Mouse (Mus musculus): ENCODE results near the gene Dscaml1. TPM values are rescaled to one million over a fixed set of nuclear protein-coding genes. Genes with fewer than 3 reads are reported as not detected.

The Dscaml1 gene
- total RNA-seq, 1 experiment: 1.3 TPM

- in situ Hi-C loops (cut with MboI; ENCODE audit: low sequenced_read_pairs in 2 of 2, unreplicated experiment in 2 of 2): no loop called here
- TF ChIP-seq ZNF384 (IDR thresholded peaks at IDR 0.05; ENCODE audit: low read depth, low read length) (no peak), MAFK (IDR thresholded peaks at IDR 0.05; ENCODE audit: insufficient read depth, low read depth, low read length) (no peak), ZC3H11A (IDR thresholded peaks at IDR 0.05; ENCODE audit: borderline replicate concordance, low read depth, low read length) (no peak), CHD2 (IDR thresholded peaks at IDR 0.05; ENCODE audit: low read depth, low read length) (no peak), HCFC1 (IDR thresholded peaks at IDR 0.05; ENCODE audit: borderline replicate concordance, insufficient read depth, low read length) (no peak)
- Histone ChIP-seq H3K9ac (ENCODE audit: insufficient read depth, low read depth, low read length, poor library complexity, severe bottlenecking) (no peak overlapping the region), H3K4me1 (ENCODE audit: control insufficient read depth in 2 of 2, insufficient read depth in 2 of 2, low read length in 2 of 2, poor library complexity in 1 of 2) (no peaks in the 10 kb centered on the region), H3K4me3 (ENCODE audit: insufficient read depth in 1 of 2, low read depth in 1 of 2, low read length in 2 of 2, poor library complexity in 1 of 2, severe bottlenecking in 1 of 2) (no peak overlapping the region), H3K9me3 (ENCODE audit: control insufficient read depth, insufficient read depth, low read depth, low read length) (no peaks in the 10 kb centered on the region), H3K27ac (ENCODE audit: insufficient read depth, low read depth, low read length, poor library complexity, severe bottlenecking) (no peak overlapping the region), H3K36me3 (ENCODE audit: control insufficient read depth, insufficient read depth, low read length, poor library complexity, severe bottlenecking) (no peaks in the 10 kb centered on the region)
- DNase-seq (ENCODE audit: low read depth, low spot score): no peak
Measured at GRCm38 (mm10) chr9:45572787-45573492, 146.5 kb downstream of the Dscaml1 start.

GRCm38 (mm10) chr9:45573493-45573815 lies 147.0 kb downstream of the Dscaml1 start:
- Histone ChIP-seq H3K9ac (ENCODE audit: insufficient read depth, low read depth, low read length, poor library complexity, severe bottlenecking) (no peak overlapping the region), H3K9me3 (ENCODE audit: control insufficient read depth, insufficient read depth, low read depth, low read length) (no peaks in the 10 kb centered on the region), H3K36me3 (ENCODE audit: control insufficient read depth, insufficient read depth, low read length, poor library complexity, severe bottlenecking) (no peaks in the 10 kb centered on the region), H3K4me1 (ENCODE audit: control insufficient read depth in 2 of 2, insufficient read depth in 2 of 2, low read length in 2 of 2, poor library complexity in 1 of 2) (no peaks in the 10 kb centered on the region), H3K4me3 (ENCODE audit: insufficient read depth in 1 of 2, low read depth in 1 of 2, low read length in 2 of 2, poor library complexity in 1 of 2, severe bottlenecking in 1 of 2) (no peak overlapping the region), H3K27ac (ENCODE audit: insufficient read depth, low read depth, low read length, poor library complexity, severe bottlenecking) (no peak overlapping the region)
- in situ Hi-C loops (cut with MboI; ENCODE audit: low sequenced_read_pairs in 2 of 2, unreplicated experiment in 2 of 2): no loop called here
- TF ChIP-seq HCFC1 (IDR thresholded peaks at IDR 0.05; ENCODE audit: borderline replicate concordance, insufficient read depth, low read length): no peak
- TF ChIP-seq MAFK (IDR thresholded peaks at IDR 0.05; ENCODE audit: insufficient read depth, low read depth, low read length): no peak
- TF ChIP-seq CHD2 (IDR thresholded peaks at IDR 0.05; ENCODE audit: low read depth, low read length): no peak
- no peak for TF ChIP-seq ZNF384 (IDR thresholded peaks at IDR 0.05; ENCODE audit: low read depth, low read length)
- no peak for TF ChIP-seq ZC3H11A (IDR thresholded peaks at IDR 0.05; ENCODE audit: borderline replicate concordance, low read depth, low read length)
- no peak for DNase-seq (ENCODE audit: low read depth, low spot score)

GRCm38 (mm10) chr9:45574021-45574420 lies 147.6 kb downstream of the Dscaml1 start:
- Histone ChIP-seq H3K36me3 (ENCODE audit: control insufficient read depth, insufficient read depth, low read length, poor library complexity, severe bottlenecking) (no peaks in the 10 kb centered on the region), H3K9ac (ENCODE audit: insufficient read depth, low read depth, low read length, poor library complexity, severe bottlenecking) (no peak overlapping the region), H3K9me3 (ENCODE audit: control insufficient read depth, insufficient read depth, low read depth, low read length) (no peaks in the 10 kb centered on the region), H3K4me1 (ENCODE audit: control insufficient read depth in 2 of 2, insufficient read depth in 2 of 2, low read length in 2 of 2, poor library complexity in 1 of 2) (no peaks in the 10 kb centered on the region), H3K27ac (ENCODE audit: insufficient read depth, low read depth, low read length, poor library complexity, severe bottlenecking) (no peak overlapping the region; the same call in 1 of the 2 replicates), H3K4me3 (ENCODE audit: insufficient read depth in 1 of 2, low read depth in 1 of 2, low read length in 2 of 2, poor library complexity in 1 of 2, severe bottlenecking in 1 of 2) (no peak overlapping the region)
- TF ChIP-seq CHD2 (IDR thresholded peaks at IDR 0.05; ENCODE audit: low read depth, low read length): no peak
- TF ChIP-seq ZC3H11A (IDR thresholded peaks at IDR 0.05; ENCODE audit: borderline replicate concordance, low read depth, low read length): no peak
- TF ChIP-seq ZNF384 (IDR thresholded peaks at IDR 0.05; ENCODE audit: low read depth, low read length): no peak
- no peak for TF ChIP-seq MAFK (IDR thresholded peaks at IDR 0.05; ENCODE audit: insufficient read depth, low read depth, low read length)
- TF ChIP-seq HCFC1 (IDR thresholded peaks at IDR 0.05; ENCODE audit: borderline replicate concordance, insufficient read depth, low read length): no peak
- in situ Hi-C loops (cut with MboI; ENCODE audit: low sequenced_read_pairs in 2 of 2, unreplicated experiment in 2 of 2): no loop called here
- DNase-seq (ENCODE audit: low read depth, low spot score): no peak

- no peak for DNase-seq (ENCODE audit: low read depth, low spot score)
- in situ Hi-C loops (cut with MboI; ENCODE audit: low sequenced_read_pairs in 2 of 2, unreplicated experiment in 2 of 2): no loop called here
- no peak overlapping the region for H3K27ac ChIP-seq (ENCODE audit: insufficient read depth, low read depth, low read length, poor library complexity, severe bottlenecking)
Measured at GRCm38 (mm10) chr9:45580069-45580795, 153.8 kb downstream of the Dscaml1 start.

More at GRCm38 (mm10) chr9:45580069-45580795, 153.8 kb downstream of the Dscaml1 start:
- H3K4me3 ChIP-seq (ENCODE audit: insufficient read depth in 1 of 2, low read depth in 1 of 2, low read length in 2 of 2, poor library complexity in 1 of 2, severe bottlenecking in 1 of 2): no peak overlapping the region
- H3K9ac ChIP-seq (ENCODE audit: insufficient read depth, low read depth, low read length, poor library complexity, severe bottlenecking): no peak overlapping the region
- TF ChIP-seq HCFC1 (IDR thresholded peaks at IDR 0.05; ENCODE audit: borderline replicate concordance, insufficient read depth, low read length): no peak
- no peak for TF ChIP-seq CHD2 (IDR thresholded peaks at IDR 0.05; ENCODE audit: low read depth, low read length)
- TF ChIP-seq MAFK (IDR thresholded peaks at IDR 0.05; ENCODE audit: insufficient read depth, low read depth, low read length): no peak
- TF ChIP-seq ZC3H11A (IDR thresholded peaks at IDR 0.05; ENCODE audit: borderline replicate concordance, low read depth, low read length): no peak
- TF ChIP-seq ZNF384 (IDR thresholded peaks at IDR 0.05; ENCODE audit: low read depth, low read length): no peak
- no peaks in the 10 kb centered on the region for H3K9me3 ChIP-seq (ENCODE audit: control insufficient read depth, insufficient read depth, low read depth, low read length)
- no peaks in the 10 kb centered on the region for H3K36me3 ChIP-seq (ENCODE audit: control insufficient read depth, insufficient read depth, low read length, poor library complexity, severe bottlenecking)
- H3K4me1 ChIP-seq (ENCODE audit: control insufficient read depth in 2 of 2, insufficient read depth in 2 of 2, low read length in 2 of 2, poor library complexity in 1 of 2): no peaks in the 10 kb centered on the region

Measured in ES-E14 (cell line).